Mouse (Mus musculus): ENCODE data around the gene Gm19935. TPM values are rescaled to one million over a fixed set of nuclear protein-coding genes. Genes with fewer than 3 reads are reported as not detected.
A peak's percentile ranks its signal among the peaks of the same experiment; 100 is the strongest.

Gene Gm19935
- 0.14 TPM in 1 of 2 replicates, not detected in the other for polyA plus RNA-seq (2015; fragmentation: Nextera tagmentation; extraction: Ambion mirVana)

DNA sequence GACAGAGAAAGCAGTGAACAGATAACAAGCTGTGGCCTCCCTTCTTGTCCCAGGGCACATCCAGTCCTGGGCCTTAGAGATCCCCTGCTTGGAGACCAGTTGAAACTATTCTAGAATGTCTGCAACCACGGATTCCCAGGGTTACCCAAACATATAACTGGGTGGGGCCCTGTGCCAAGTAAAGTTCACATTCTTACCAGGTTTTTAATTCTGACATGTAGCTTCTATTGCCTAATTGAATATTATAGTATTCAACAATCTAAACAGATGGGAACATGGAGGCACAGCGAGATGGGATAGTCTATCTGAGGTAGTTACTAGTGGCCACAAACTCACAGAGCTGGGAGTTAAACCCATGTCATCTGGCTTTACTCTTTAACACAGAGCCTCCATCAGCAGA lies at the start of gene Gm19935:
Gene Gm19935, minus strand, starts transcription at position 101 of the 400 bp plus-strand sequence.
- Histone ChIP-seq H3K36me3 (no peaks in the 10 kb centered on the region), H3K9me3 (replicated peaks) (no peaks in the 10 kb centered on the region), H3K4me2 (no peak within 1 kb of the TSS), H3K4me1 (replicated peaks) (no peaks in the 10 kb centered on the region), H3K9ac (no peak within 1 kb of the TSS), H3K27ac (no peak within 1 kb of the TSS), H3K27me3 (no peaks in the 10 kb centered on the region), H3K4me3 (no peak within 1 kb of the TSS)
- ATAC-seq (replicated peaks; ENCODE audit: insufficient number of reproducible peaks, insufficient read depth, low FRiP score, low read depth) = no peak
- WGBS = 84% methylated on average over 2 of the region's 2 CpGs

DNA sequence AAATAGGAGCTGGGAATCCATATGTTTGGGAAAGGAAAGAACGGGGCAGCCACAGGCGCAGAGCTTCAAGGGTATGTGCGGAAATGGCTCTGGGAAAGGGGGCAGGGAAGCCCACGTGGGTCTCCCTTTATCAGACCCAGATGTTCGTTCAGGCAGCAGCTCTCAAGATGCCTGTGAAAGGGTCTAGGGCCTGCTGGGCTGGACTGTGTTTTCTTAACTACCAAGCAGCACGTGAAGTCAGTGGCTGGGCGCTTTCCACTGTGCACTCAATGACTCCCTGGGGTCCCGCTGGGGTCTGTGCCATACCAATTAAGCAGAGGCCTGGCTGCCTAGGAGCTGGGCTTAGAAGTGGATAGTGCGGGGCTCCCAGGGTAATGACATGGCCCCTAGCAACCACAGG lies 44.8 kb upstream of the Gm19935 start:
- Histone ChIP-seq H3K27ac (peak overlapping the region; percentile 77), H3K9ac (peak overlapping the region; percentile 33; the same call in 1 of the 2 replicates), H3K36me3 (no peaks in the 10 kb centered on the region), H3K4me1 (replicated peaks) (peaks cover 16% of the 10 kb centered on the region), H3K4me2 (peak overlapping the region; percentile 37), H3K27me3 (no peaks in the 10 kb centered on the region), H3K9me3 (replicated peaks) (no peaks in the 10 kb centered on the region), H3K4me3 (no peak overlapping the region)
- ATAC-seq (replicated peaks; ENCODE audit: insufficient number of reproducible peaks, insufficient read depth, low FRiP score, low read depth) = peak; percentile 83
- 7% methylated on average over 9 of the region's 9 CpGs for WGBS

DNA sequence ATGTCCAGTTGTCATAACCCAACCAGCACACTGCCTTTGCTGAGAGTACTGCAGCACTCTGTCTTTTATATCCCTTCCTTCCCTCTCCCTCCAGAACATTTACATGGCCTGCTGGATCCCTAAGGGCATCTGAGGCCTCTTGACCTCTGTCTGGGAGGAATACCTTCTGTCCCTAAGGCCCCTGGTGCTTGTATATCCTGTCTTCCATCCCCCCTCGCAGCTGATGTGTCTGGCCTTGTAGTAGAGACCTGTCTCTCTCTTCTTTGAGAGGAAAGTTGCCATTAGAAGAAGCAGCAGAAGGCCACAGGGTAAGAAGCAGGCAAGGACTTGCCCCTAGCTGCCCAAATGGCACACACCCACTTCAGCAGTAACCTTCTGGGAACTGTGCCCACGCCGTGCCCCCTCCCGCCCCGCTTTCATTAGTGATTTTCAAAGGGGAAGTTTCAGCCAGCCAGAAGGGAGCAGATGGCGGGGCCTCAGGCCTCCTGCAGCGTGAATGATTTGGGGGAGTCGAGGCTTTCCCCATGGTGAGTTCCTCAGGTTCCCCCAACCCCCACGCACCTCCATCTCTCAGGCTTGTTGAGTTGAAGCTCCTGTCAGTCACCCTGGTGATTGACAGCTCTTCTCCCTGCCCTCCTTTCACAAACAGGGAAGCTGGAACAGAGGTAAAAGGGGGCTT lies 44.2 kb upstream of the Gm19935 start:
- H3K4me3 ChIP-seq = no peak overlapping the region
- ATAC-seq (replicated peaks; ENCODE audit: insufficient number of reproducible peaks, insufficient read depth, low FRiP score, low read depth) = no peak
- peaks cover 16% of the 10 kb centered on the region for H3K4me1 ChIP-seq (replicated peaks)
- no peak overlapping the region for H3K9ac ChIP-seq
- no peaks in the 10 kb centered on the region for H3K27me3 ChIP-seq
- H3K27ac ChIP-seq = peak overlapping the region; percentile 77
- H3K4me2 ChIP-seq = peak overlapping the region; percentile 37
- no peaks in the 10 kb centered on the region for H3K9me3 ChIP-seq (replicated peaks)
- WGBS = 28% methylated on average over 9 of the region's 9 CpGs
- no peaks in the 10 kb centered on the region for H3K36me3 ChIP-seq

DNA sequence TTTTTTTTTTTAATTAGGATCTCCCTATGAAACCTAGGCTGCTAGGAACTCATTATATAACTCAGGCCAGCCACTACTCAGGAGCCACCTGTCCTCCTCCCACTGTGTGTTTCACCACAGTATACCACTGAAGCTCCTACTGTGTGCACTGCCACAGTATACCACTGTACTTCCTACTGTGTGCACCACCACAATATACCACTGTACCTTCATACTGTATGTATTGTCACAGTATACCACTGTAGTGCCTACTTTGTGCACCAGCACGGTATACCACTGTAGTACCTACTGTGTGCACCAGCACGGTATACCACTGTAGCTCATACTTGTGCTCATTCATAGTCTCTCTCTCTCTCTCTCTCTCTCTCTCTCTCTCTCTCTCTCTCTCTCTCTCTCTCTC lies 40.9 kb upstream of the Gm19935 start:
- Histone ChIP-seq H3K4me2 (no peak overlapping the region), H3K27ac (no peak overlapping the region), H3K27me3 (no peaks in the 10 kb centered on the region), H3K36me3 (no peaks in the 10 kb centered on the region), H3K4me1 (replicated peaks) (peaks cover 35% of the 10 kb centered on the region), H3K4me3 (no peak overlapping the region), H3K9ac (no peak overlapping the region), H3K9me3 (replicated peaks) (no peaks in the 10 kb centered on the region)
- ATAC-seq (replicated peaks; ENCODE audit: insufficient number of reproducible peaks, insufficient read depth, low FRiP score, low read depth) = no peak
- WGBS = 92% methylated on average over 2 of the region's 2 CpGs

DNA sequence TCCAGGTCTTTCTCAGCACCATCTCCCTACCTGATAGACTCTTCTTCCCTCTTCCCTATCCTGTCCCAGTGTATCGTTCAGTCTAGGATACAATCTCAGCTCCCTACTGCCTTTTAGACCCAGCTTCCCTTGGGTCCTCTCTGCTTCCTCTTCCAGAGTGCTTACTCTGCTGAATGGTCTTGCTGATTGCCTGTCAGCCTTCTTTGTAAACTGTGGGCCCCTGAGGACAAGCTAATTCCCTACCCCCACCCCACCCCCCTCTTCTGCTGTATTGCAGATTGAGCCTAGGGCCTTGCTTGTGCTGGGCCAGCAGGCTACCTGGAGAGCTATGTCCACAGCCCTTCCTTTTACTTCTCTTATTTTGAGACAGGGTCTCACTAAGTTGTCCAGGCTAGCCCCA lies 39.8 kb upstream of the Gm19935 start:
- Histone ChIP-seq H3K36me3 (no peaks in the 10 kb centered on the region), H3K9ac (no peak overlapping the region), H3K9me3 (replicated peaks) (no peaks in the 10 kb centered on the region), H3K4me1 (replicated peaks) (peaks cover 27% of the 10 kb centered on the region), H3K27ac (no peak overlapping the region), H3K4me2 (no peak overlapping the region), H3K27me3 (no peaks in the 10 kb centered on the region), H3K4me3 (no peak overlapping the region)
- no peak for ATAC-seq (replicated peaks; ENCODE audit: insufficient number of reproducible peaks, insufficient read depth, low FRiP score, low read depth)
- WGBS = 71% methylated on average over 1 of the region's 1 CpGs

DNA sequence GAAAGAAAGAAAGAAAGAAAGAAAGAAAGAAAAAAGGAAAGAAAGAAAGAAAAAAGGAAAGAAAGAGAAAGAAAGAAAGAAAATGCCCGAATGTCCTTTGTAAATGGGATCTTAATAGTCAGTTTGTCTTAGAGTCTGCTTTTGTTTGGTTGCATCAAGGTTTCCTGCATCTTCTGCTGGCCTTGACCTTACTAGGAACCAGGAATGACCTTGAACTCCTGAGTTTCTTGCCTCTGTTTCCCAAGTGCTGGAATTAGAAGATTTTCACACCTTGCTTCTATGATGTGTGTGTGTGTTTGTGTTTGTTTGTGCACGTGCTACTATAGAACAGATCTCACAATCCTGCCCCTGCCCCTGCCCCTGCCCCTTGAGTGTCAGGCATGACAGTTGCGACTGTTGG lies 39.0 kb upstream of the Gm19935 start:
- WGBS = 87% methylated on average over 3 of the region's 3 CpGs
- no peak for ATAC-seq (replicated peaks; ENCODE audit: insufficient number of reproducible peaks, insufficient read depth, low FRiP score, low read depth)
- no peak overlapping the region for H3K9ac ChIP-seq
- no peak overlapping the region for H3K4me3 ChIP-seq
- peaks cover 20% of the 10 kb centered on the region for H3K4me1 ChIP-seq (replicated peaks)
- no peak overlapping the region for H3K27ac ChIP-seq
- H3K36me3 ChIP-seq = no peaks in the 10 kb centered on the region
- no peaks in the 10 kb centered on the region for H3K27me3 ChIP-seq
- no peaks in the 10 kb centered on the region for H3K9me3 ChIP-seq (replicated peaks)
- no peak overlapping the region for H3K4me2 ChIP-seq

DNA sequence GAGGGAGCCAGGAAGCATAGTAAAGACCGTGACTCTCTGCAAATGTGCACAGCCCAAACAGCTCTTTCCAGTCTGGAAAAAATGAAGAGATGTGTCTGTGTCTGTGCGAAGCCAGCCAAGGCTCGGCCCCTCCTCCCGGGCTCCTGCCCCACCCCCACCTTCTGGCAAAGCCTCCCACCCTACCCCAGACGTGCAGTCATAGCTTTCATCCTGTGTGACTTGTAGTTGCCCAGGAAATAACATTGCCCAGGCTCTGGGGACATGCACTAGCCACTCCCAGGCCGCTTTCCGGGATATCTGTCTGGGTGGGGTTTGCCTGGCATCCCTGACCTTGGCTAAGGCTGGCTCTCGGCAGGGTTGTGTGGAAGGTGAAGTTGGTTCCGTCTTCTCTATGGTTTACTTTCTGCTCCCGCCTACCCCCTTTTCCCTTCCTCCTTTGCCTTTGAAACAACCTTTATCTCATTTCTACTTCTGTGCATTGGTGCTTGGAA lies 37.5 kb upstream of the Gm19935 start:
- Histone ChIP-seq H3K4me1 (replicated peaks) (peaks cover 19% of the 10 kb centered on the region), H3K4me3 (peak overlapping the region; percentile 16), H3K27ac (peak overlapping the region; percentile 64), H3K36me3 (no peaks in the 10 kb centered on the region), H3K27me3 (no peaks in the 10 kb centered on the region), H3K4me2 (peak overlapping the region; percentile 51), H3K9me3 (replicated peaks) (no peaks in the 10 kb centered on the region), H3K9ac (no peak overlapping the region)
- 8% methylated on average over 10 of the region's 10 CpGs for WGBS
- ATAC-seq (replicated peaks; ENCODE audit: insufficient number of reproducible peaks, insufficient read depth, low FRiP score, low read depth) = peak; percentile 75

DNA sequence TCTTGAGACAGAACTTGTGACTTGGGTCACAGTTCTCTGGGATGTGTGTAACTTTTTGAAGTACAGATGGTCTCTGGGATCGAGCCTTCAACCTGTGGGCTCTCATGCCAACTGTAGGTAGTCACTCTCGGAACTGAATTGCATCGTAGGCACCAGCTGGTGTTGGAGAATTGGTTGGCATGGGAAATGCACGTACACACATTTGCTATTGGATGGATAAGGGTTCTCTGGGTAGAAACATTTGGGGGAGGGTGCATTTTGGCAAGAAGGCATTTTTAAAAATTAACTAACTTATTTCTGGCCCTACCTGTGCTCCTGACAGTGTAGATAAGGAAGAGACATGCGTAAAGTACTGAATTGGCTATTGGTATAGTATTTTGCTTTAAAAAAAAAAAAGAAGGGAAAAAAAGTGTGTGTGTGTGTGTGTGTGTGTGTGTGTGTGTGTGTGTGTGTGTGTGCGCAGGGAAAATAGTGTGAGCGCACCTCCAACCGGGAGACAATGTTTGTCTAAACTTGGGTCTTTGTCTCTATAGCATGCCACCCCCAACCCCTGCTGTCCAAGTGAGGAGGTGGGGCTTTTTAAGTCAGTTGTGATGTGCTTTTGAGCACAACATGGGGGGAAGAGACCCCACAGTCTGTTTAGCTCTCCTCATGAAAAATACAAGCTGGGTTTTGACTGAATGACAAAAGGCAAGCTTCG lies 36.9 kb upstream of the Gm19935 start:
- WGBS = 67% methylated on average over 9 of the region's 9 CpGs
- H3K4me3 ChIP-seq = 0 out of 2 replicates have a peak overlapping the region, but pooled peaks have one; percentile 16

DNA sequence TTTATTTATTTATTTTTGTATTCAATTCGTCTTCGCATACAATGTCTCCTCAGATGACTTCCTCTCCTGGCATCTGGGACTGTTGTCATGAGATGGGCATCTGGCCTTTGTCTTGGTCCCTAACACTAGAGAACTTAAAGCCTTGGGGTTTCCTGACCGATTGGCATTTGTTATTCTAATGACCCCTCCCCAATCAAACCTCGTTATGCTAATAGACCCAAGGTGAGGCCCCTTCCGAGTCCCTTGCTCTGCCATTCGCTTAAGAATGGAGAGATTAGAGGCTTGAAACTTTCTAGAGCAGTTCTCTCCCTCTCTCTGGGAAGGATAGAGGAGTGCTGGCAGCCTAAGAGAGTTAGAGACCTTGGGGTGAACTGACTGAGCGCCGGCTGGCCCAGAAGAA lies 34.4 kb upstream of the Gm19935 start:
- 53% methylated on average over 8 of the region's 8 CpGs for WGBS
- no peak for ATAC-seq (replicated peaks; ENCODE audit: insufficient number of reproducible peaks, insufficient read depth, low FRiP score, low read depth)

More for the DNA sequence above, 36.9 kb upstream of the Gm19935 start:
- no peak for ATAC-seq (replicated peaks; ENCODE audit: insufficient number of reproducible peaks, insufficient read depth, low FRiP score, low read depth)
- H3K9ac ChIP-seq = no peak overlapping the region
- H3K9me3 ChIP-seq (replicated peaks) = no peaks in the 10 kb centered on the region
- no peaks in the 10 kb centered on the region for H3K27me3 ChIP-seq
- H3K4me1 ChIP-seq (replicated peaks) = peaks cover 19% of the 10 kb centered on the region
- no peaks in the 10 kb centered on the region for H3K36me3 ChIP-seq
- peak overlapping the region; percentile 64 for H3K27ac ChIP-seq
- H3K4me2 ChIP-seq = peak overlapping the region; percentile 51

DNA sequence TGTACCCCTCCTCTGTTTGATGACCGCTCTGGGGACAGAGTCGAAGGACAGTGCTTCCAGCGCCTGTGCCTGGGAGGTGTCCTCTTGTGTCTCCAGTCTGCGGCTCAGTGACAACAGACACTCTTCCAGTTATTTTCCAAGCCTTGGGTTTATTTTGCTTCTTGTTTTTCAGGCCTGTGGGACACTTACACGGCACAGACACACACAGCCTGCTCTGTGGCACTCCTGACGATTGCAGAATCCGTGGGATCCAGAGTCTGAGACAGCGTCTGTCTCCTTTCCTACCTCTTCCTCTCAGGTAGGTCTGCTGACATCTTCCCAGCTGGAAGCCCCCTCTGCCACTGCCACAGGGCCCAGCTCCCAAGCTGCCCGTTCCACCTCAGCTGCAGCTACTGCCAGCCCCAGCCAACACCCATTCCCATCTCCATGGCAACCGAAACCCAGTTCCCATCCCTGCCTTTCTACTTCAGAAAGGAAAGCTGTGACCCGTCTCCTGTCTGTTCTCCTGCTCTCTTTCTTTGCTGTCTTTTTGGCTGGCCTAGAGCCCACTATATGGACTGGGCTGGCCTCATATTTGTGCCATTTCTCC lies 32.4 kb upstream of the Gm19935 start:
- H3K27ac ChIP-seq = no peak overlapping the region
- no peak for ATAC-seq (replicated peaks; ENCODE audit: insufficient number of reproducible peaks, insufficient read depth, low FRiP score, low read depth)

More for the DNA sequence above, 34.4 kb upstream of the Gm19935 start:
- H3K4me1 ChIP-seq (replicated peaks) = peaks cover 19% of the 10 kb centered on the region
- H3K27ac ChIP-seq = no peak overlapping the region
- no peaks in the 10 kb centered on the region for H3K9me3 ChIP-seq (replicated peaks)
- no peak overlapping the region for H3K4me2 ChIP-seq
- no peak overlapping the region for H3K9ac ChIP-seq
- H3K27me3 ChIP-seq = no peaks in the 10 kb centered on the region
- no peak overlapping the region for H3K4me3 ChIP-seq
- no peaks in the 10 kb centered on the region for H3K36me3 ChIP-seq

DNA sequence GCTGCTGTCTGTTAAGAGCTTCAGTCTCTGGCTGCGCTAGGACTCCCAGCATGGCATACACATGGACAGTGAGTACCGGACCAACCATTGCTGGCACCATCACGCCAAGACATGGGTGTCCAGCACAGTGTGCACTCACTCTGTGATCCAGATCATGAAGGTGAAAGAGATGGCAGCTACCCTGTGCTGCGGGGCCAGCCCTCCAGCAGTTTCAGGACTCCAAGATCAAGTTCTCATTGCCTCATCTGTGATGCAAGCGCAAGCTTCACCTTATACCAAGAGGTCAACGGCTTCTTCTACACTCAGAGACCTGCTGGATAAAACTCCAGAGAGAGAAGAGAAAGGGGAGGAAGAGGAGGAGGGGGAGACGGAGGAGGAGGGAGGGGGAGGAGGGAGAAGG lies 30.8 kb upstream of the Gm19935 start:
- Histone ChIP-seq H3K36me3 (no peaks in the 10 kb centered on the region), H3K27me3 (no peaks in the 10 kb centered on the region), H3K4me3 (no peak overlapping the region), H3K9ac (no peak overlapping the region), H3K4me2 (no peak overlapping the region), H3K4me1 (replicated peaks) (0 out of 2 replicates have a peak, but pooled peaks cover under 1% of the 10 kb centered on the region), H3K27ac (no peak overlapping the region), H3K9me3 (replicated peaks) (no peaks in the 10 kb centered on the region)
- 88% methylated on average over 7 of the region's 7 CpGs for WGBS
- ATAC-seq (replicated peaks; ENCODE audit: insufficient number of reproducible peaks, insufficient read depth, low FRiP score, low read depth) = no peak

More for the DNA sequence above, 32.4 kb upstream of the Gm19935 start:
- Histone ChIP-seq H3K4me1 (replicated peaks) (peaks cover 9% of the 10 kb centered on the region), H3K9me3 (replicated peaks) (no peaks in the 10 kb centered on the region), H3K9ac (no peak overlapping the region), H3K4me2 (no peak overlapping the region), H3K36me3 (no peaks in the 10 kb centered on the region), H3K27me3 (no peaks in the 10 kb centered on the region), H3K4me3 (no peak overlapping the region)
- WGBS = 70% methylated on average over 11 of the region's 11 CpGs
